ENCODE assay signal across 8 mouse cellular contexts in the genomic region with DNA sequence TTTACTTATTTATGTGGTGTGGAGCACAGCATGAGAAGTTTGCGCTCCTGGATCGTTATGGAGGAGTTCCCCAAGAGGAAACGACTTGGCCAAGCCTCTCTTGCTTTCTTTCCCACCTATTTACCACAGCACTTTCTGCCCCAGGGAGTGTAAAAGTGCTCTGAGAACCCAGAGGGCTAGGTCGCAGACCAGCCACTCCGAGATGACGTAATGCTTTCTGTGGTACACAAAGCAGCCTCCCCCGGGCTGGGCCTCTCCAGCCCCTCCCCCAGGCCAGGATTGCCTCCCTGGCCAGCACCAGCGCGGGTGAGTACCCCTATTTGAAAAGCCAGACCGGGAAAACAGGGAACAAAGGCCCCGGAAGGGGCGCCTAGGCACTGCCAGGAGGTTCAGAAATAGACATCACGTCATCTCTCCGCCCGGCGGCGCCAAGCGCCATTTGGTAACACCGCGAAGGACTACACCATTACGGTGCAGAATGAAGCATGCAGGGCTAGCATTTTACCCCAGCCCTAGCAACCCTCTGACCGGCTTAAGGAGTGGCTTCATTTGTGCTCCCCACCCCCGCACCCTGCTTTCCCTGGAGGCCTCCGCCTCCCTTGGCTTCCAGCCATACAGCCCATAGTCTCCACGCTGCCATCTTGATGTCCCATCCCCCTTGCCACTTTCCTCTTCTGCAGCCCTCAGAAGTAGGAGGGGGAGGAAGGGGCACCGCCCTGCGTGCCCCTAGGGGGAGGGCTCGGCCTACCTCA. TPM values are rescaled to one million over a fixed set of nuclear protein-coding genes. Genes with fewer than 3 reads are reported as not detected.
DNase-seq lines count a peak whose midpoint lies in the region; ATAC-seq and TF ChIP-seq lines count a peak whose summit lies in the region.
"Not testable (repeated sequence)": the region's sequence is repeated elsewhere in the genome, so short reads cannot be mapped to it uniquely, and the experiment has no call there.

No protein-coding gene starts in this region.

- intact Hi-C loops in heart, postnatal 36 days (cut with DNase I), result not testable (repeated sequence)

- TF ChIP-seq CTCF in cerebellum, adult 2 months (IDR thresholded peaks at IDR 0.05; ENCODE audit: borderline replicate concordance, insufficient read depth, low read depth, low read length); forebrain, postnatal 0 days (IDR thresholded peaks at IDR 0.05; ENCODE audit: low read depth); midbrain, postnatal 0 days (IDR thresholded peaks at IDR 0.05): not testable (repeated sequence)

- peak overlapping the region; percentile 59 for H3K4me3 ChIP-seq in ES-E14 (ENCODE audit: insufficient read depth in 1 of 2, low read depth in 1 of 2, low read length in 2 of 2, poor library complexity in 1 of 2, severe bottlenecking in 1 of 2)
- H3K4me3 ChIP-seq in cerebellum, adult 2 months (replicated peaks; ENCODE audit: insufficient read depth, low read depth, low read length), result peak overlapping the region; percentile 57
- peak overlapping the region; percentile 41 for H3K4me3 ChIP-seq in forebrain, postnatal 0 days (ENCODE audit: low read depth, low read length)
- peak overlapping the region; percentile 43 for H3K4me3 ChIP-seq in liver, embryonic 13.5 days (replicated peaks)
- H3K4me3 ChIP-seq in midbrain, postnatal 0 days (ENCODE audit: low read depth, low read length), result peak overlapping the region; percentile 44

- in situ Hi-C loops in ES-E14 (cut with MboI; ENCODE audit: low sequenced_read_pairs in 2 of 2, unreplicated experiment in 2 of 2), result not testable (repeated sequence)

- peak; percentile 76 for ATAC-seq in forebrain, postnatal 0 days
- ATAC-seq in liver, embryonic 13.5 days (ENCODE audit: low read depth), result peak; percentile 43
- peak; percentile 70 for ATAC-seq in midbrain, postnatal 0 days (ENCODE audit: low FRiP score)

- not testable (repeated sequence) for H3K36me3 ChIP-seq in ES-E14 (ENCODE audit: control insufficient read depth, insufficient read depth, low read length, poor library complexity, severe bottlenecking); forebrain, postnatal 0 days (ENCODE audit: insufficient read depth); liver, embryonic 13.5 days; midbrain, postnatal 0 days (ENCODE audit: insufficient read depth, low read length); splenic B cell, adult 2 months (ENCODE audit: control insufficient read depth, insufficient read depth, low read length, poor library complexity, severe bottlenecking)

- not testable (repeated sequence) for H3K4me1 ChIP-seq in ES-E14 (ENCODE audit: control insufficient read depth in 2 of 2, insufficient read depth in 2 of 2, low read length in 2 of 2, poor library complexity in 1 of 2); cerebellum, adult 2 months (ENCODE audit: control insufficient read depth, insufficient read depth, low read length); forebrain, postnatal 0 days (ENCODE audit: insufficient read depth); liver, embryonic 13.5 days (replicated peaks); midbrain, postnatal 0 days (ENCODE audit: insufficient read depth, low read length)

- not testable (repeated sequence) for DNase-seq in ES-E14 (ENCODE audit: low read depth, low spot score); liver, embryonic 13.5 days
- peak; percentile 83 to 86 for DNase-seq in cerebellum, adult 2 months
- peak; percentile 86 for DNase-seq in forebrain, postnatal 0 days
- peak; percentile 40 to 66 for DNase-seq in heart, postnatal 36 days
- peak; percentile 82 for DNase-seq in layer of hippocampus, adult 11-12 months (ENCODE audit: low spot score)
- DNase-seq in midbrain, postnatal 0 days (ENCODE audit: low spot score), result peak; percentile 81
- peak; percentile 33 for DNase-seq in splenic B cell, adult 2 months (ENCODE audit: low read depth, low spot score)

- 1% methylated on average over 23 of the region's 28 CpGs for WGBS in cerebellum, adult 2 months
- 1% methylated on average over 18 of the region's 28 CpGs for WGBS in forebrain, postnatal 0 days
- WGBS in liver, embryonic 13.5 days (ENCODE audit: insufficient replicate concordance), result 5% methylated on average over 21 of the region's 28 CpGs
- 2% methylated on average over 18 of the region's 28 CpGs for WGBS in midbrain, postnatal 0 days

- peak overlapping the region; percentile 74 for H3K9ac ChIP-seq in ES-E14 (ENCODE audit: insufficient read depth, low read depth, low read length, poor library complexity, severe bottlenecking)
- H3K9ac ChIP-seq in forebrain, postnatal 0 days, result peak overlapping the region; percentile 66
- peak overlapping the region; percentile 45; the same call in 1 of the 2 replicates for H3K9ac ChIP-seq in liver, embryonic 13.5 days
- peak overlapping the region; percentile 64 for H3K9ac ChIP-seq in midbrain, postnatal 0 days (replicated peaks; ENCODE audit: low read length, poor library complexity, severe bottlenecking)

- not testable (repeated sequence) for H3K27ac ChIP-seq in ES-E14 (ENCODE audit: insufficient read depth, low read depth, low read length, poor library complexity, severe bottlenecking); liver, embryonic 13.5 days
- peak overlapping the region; percentile 91 for H3K27ac ChIP-seq in cerebellum, adult 2 months (ENCODE audit: insufficient read depth, low read length)
- H3K27ac ChIP-seq in forebrain, postnatal 0 days (ENCODE audit: low read depth, low read length), result peak overlapping the region; percentile 84
- H3K27ac ChIP-seq in midbrain, postnatal 0 days (ENCODE audit: low read depth, low read length), result peak overlapping the region; percentile 77

- peak overlapping the region; percentile 48 for H3K4me2 ChIP-seq in forebrain, postnatal 0 days (ENCODE audit: low read depth)
- H3K4me2 ChIP-seq in liver, embryonic 13.5 days, result peak overlapping the region; percentile 63
- H3K4me2 ChIP-seq in midbrain, postnatal 0 days (ENCODE audit: low read depth, low read length, poor library complexity, severe bottlenecking), result peak overlapping the region; percentile 28; the same call in 1 of the 2 replicates

- TF ChIP-seq POLR2A in cerebellum, adult 2 months (IDR thresholded peaks at IDR 0.05; ENCODE audit: borderline replicate concordance, insufficient read depth, low read length), result peak; percentile 17; the same call in 1 of the 2 replicates

- not testable (repeated sequence) for H3K9me3 ChIP-seq in ES-E14 (ENCODE audit: control insufficient read depth, insufficient read depth, low read depth, low read length); forebrain, postnatal 0 days (ENCODE audit: low read length); liver, embryonic 13.5 days (replicated peaks); midbrain, postnatal 0 days (ENCODE audit: low read length)

- not testable (repeated sequence) for H3K27me3 ChIP-seq in cerebellum, adult 2 months (ENCODE audit: control insufficient read depth, insufficient read depth, low read length); forebrain, postnatal 0 days (ENCODE audit: insufficient read depth, low read length); liver, embryonic 13.5 days; midbrain, postnatal 0 days (ENCODE audit: insufficient read depth, low read length); splenic B cell, adult 2 months (ENCODE audit: control insufficient read depth, insufficient read depth, low read length, poor library complexity, severe bottlenecking)

RNA-seq across cellular contexts. Expression of a gene that starts 3.6 kb away (rescaled TPM):
- total RNA-seq in ES-E14 (2012; rRNA removed), result 12.4 and 13.9 TPM in 2 replicates
- 414 and 477 TPM in 2 replicates for polyA plus RNA-seq in cerebellum, adult 2 months (2012; rRNA removed)
- 147 and 164 TPM in 2 replicates for total RNA-seq in forebrain, postnatal 0 days (2014; rRNA removed)
- polyA plus RNA-seq in forebrain, postnatal 0 days (2015; fragmentation: Nextera tagmentation; extraction: Ambion mirVana), result 197 and 240 TPM in 2 replicates
- 1 to 10 TPM; 6.2 to 7.0 TPM for total RNA-seq in heart, postnatal 36 days (2021)
- polyA plus RNA-seq in liver, embryonic 13.5 days (2015; fragmentation: Nextera tagmentation; extraction: Ambion mirVana), result 1.2 and 1.3 TPM in 2 replicates
- 142 and 150 TPM in 2 replicates for total RNA-seq in midbrain, postnatal 0 days (2014; rRNA removed)
- 243 and 246 TPM in 2 replicates for polyA plus RNA-seq in midbrain, postnatal 0 days (2015; fragmentation: Nextera tagmentation; extraction: Ambion mirVana)

RNA-seq across cellular contexts. Expression of a gene that starts 54.7 kb away (rescaled TPM):
- total RNA-seq in ES-E14 (2012; rRNA removed), result 10.7 and 18.3 TPM in 2 replicates
- polyA plus RNA-seq in cerebellum, adult 2 months (2012; rRNA removed), result 57.3 and 64.3 TPM in 2 replicates
- total RNA-seq in forebrain, postnatal 0 days (2014; rRNA removed), result 58.2 and 61.2 TPM in 2 replicates
- 54.9 and 62.3 TPM in 2 replicates for polyA plus RNA-seq in forebrain, postnatal 0 days (2015; fragmentation: Nextera tagmentation; extraction: Ambion mirVana)
- total RNA-seq in heart, postnatal 36 days (2021), result 10 to 100 TPM; 91.0 to 99.6 TPM
- polyA plus RNA-seq in liver, embryonic 13.5 days (2015; fragmentation: Nextera tagmentation; extraction: Ambion mirVana), result 34.4 and 36.3 TPM in 2 replicates
- total RNA-seq in midbrain, postnatal 0 days (2014; rRNA removed), result 78.1 and 88.3 TPM in 2 replicates
- polyA plus RNA-seq in midbrain, postnatal 0 days (2015; fragmentation: Nextera tagmentation; extraction: Ambion mirVana), result 73.5 and 81.3 TPM in 2 replicates
